In genomic region chr12:70144106-70144587, GRCm38 (mm10) we compare ENCODE assay signal across 13 mouse cellular contexts. TPM values are rescaled to one million over a fixed set of nuclear protein-coding genes. Genes with fewer than 3 reads are reported as not detected.
DNase-seq lines count a peak whose midpoint lies in the region; ATAC-seq and TF ChIP-seq lines count a peak whose summit lies in the region.
"Not testable (repeated sequence)": the region's sequence is repeated elsewhere in the genome, so short reads cannot be mapped to it uniquely, and the experiment has no call there.
"Had no signal": no experiment of that assay in that cellular context is flagged by ENCODE, and none has a peak within 500 bp of the region (broad histone marks: within the 10 kb centered on the region; RNA-seq: fewer than 3 reads in every experiment).

No protein-coding gene starts in this region.

- not testable (repeated sequence) for H3K9me3 ChIP-seq in embryonic facial prominence, embryonic 15.5 days (replicated peaks); heart, embryonic 12.5 days (replicated peaks); hindbrain, embryonic 13.5 days; kidney, embryonic 15.5 days (replicated peaks); limb, embryonic 15.5 days

- not testable (repeated sequence) for TF ChIP-seq CTCF in small intestine, adult 2 months (IDR thresholded peaks at IDR 0.05; ENCODE audit: extremely low read depth, insufficient read length, insufficient replicate concordance, low read depth, low read length)

- H3K4me3 ChIP-seq in embryonic facial prominence, embryonic 15.5 days (replicated peaks); heart, embryonic 12.5 days; hindbrain, embryonic 13.5 days; kidney, embryonic 15.5 days (replicated peaks); limb, embryonic 15.5 days; small intestine, adult 2 months (ENCODE audit: low read depth, low read length): not testable (repeated sequence)

- peak; percentile 59 for ATAC-seq in embryonic facial prominence, embryonic 15.5 days (ENCODE audit: insufficient number of reproducible peaks, low FRiP score, low TSS enrichment, low read depth)
- ATAC-seq in heart, embryonic 12.5 days (ENCODE audit: insufficient number of reproducible peaks, low FRiP score): peak; percentile 65
- ATAC-seq in hindbrain, embryonic 13.5 days (ENCODE audit: low FRiP score): not testable (repeated sequence)
- ATAC-seq in kidney, embryonic 15.5 days (replicated peaks; ENCODE audit: low FRiP score): peak; percentile 76
- ATAC-seq in limb, embryonic 15.5 days (ENCODE audit: insufficient number of reproducible peaks, low FRiP score, low TSS enrichment, low read depth): peak; percentile 35; the same call in 1 of the 2 replicates

- WGBS in embryonic facial prominence, embryonic 15.5 days: 7% methylated on average over 3 of the region's 3 CpGs
- 8% methylated on average over 3 of the region's 3 CpGs for WGBS in heart, embryonic 12.5 days
- WGBS in hindbrain, embryonic 13.5 days: 16% methylated on average over 3 of the region's 3 CpGs
- 4% methylated on average over 3 of the region's 3 CpGs for WGBS in kidney, embryonic 15.5 days
- WGBS in limb, embryonic 15.5 days: 39% methylated on average over 3 of the region's 3 CpGs
- 72% methylated on average over 3 of the region's 3 CpGs for whole genome bisulfite sequencing in small intestine, adult 2 months

- H3K9ac ChIP-seq in embryonic facial prominence, embryonic 15.5 days; heart, embryonic 12.5 days; hindbrain, embryonic 13.5 days; kidney, embryonic 15.5 days; limb, embryonic 15.5 days: not testable (repeated sequence)

- not testable (repeated sequence) for H3K4me2 ChIP-seq in embryonic facial prominence, embryonic 15.5 days (replicated peaks); heart, embryonic 12.5 days; hindbrain, embryonic 13.5 days; kidney, embryonic 15.5 days; limb, embryonic 15.5 days

- not testable (repeated sequence) for TF ChIP-seq POLR2A in small intestine, adult 2 months (IDR thresholded peaks at IDR 0.05; ENCODE audit: low read depth, low read length)

- H3K4me1 ChIP-seq in embryonic facial prominence, embryonic 15.5 days: peaks cover 15% of the 10 kb centered on the region; the same call in 1 of the 2 replicates
- H3K4me1 ChIP-seq in heart, embryonic 12.5 days (replicated peaks): peaks cover 13% of the 10 kb centered on the region
- peaks cover 18% of the 10 kb centered on the region for H3K4me1 ChIP-seq in hindbrain, embryonic 13.5 days (replicated peaks)
- H3K4me1 ChIP-seq in kidney, embryonic 15.5 days: peaks cover 35% of the 10 kb centered on the region
- peaks cover 11% of the 10 kb centered on the region; the same call in 1 of the 2 replicates for H3K4me1 ChIP-seq in limb, embryonic 15.5 days
- not testable (repeated sequence) for H3K4me1 ChIP-seq in small intestine, adult 2 months (ENCODE audit: control insufficient read depth, insufficient read depth, insufficient read length, low read length)

- H3K27ac ChIP-seq in embryonic facial prominence, embryonic 15.5 days (replicated peaks): peak overlapping the region; percentile 82
- H3K27ac ChIP-seq in heart, embryonic 12.5 days (ENCODE audit: poor library complexity, severe bottlenecking): peak overlapping the region; percentile 72
- peak overlapping the region; percentile 24; the same call in 1 of the 2 replicates for H3K27ac ChIP-seq in hindbrain, embryonic 13.5 days
- H3K27ac ChIP-seq in kidney, embryonic 15.5 days: peak overlapping the region; percentile 86
- H3K27ac ChIP-seq in limb, embryonic 15.5 days: peak overlapping the region; percentile 54
- peak overlapping the region; percentile 32; the same call in 1 of the 2 replicates for H3K27ac ChIP-seq in small intestine, adult 2 months (ENCODE audit: insufficient read depth, low read depth, low read length)

- not testable (repeated sequence) for H3K27me3 ChIP-seq in embryonic facial prominence, embryonic 15.5 days; heart, embryonic 12.5 days (replicated peaks); hindbrain, embryonic 13.5 days; kidney, embryonic 15.5 days; limb, embryonic 15.5 days; small intestine, adult 2 months (ENCODE audit: control insufficient read depth, insufficient read depth, low read length)

- H3K36me3 ChIP-seq in embryonic facial prominence, embryonic 15.5 days; heart, embryonic 12.5 days; hindbrain, embryonic 13.5 days; kidney, embryonic 15.5 days; limb, embryonic 15.5 days; small intestine, adult 2 months (ENCODE audit: control insufficient read depth, insufficient read depth, low read length): not testable (repeated sequence)

- DNase-seq in adrenal gland, adult 2 months: peak; percentile 29
- DNase-seq in mesoderm, embryonic 11.5 days (ENCODE audit: low read depth, low spot score): peak; percentile 61

RNA-seq across cellular contexts. Expression of gene Abhd12b, which starts 9.8 kb away (rescaled TPM):
- total RNA-seq in adrenal gland, adult 2 months (2021): not detected
- polyA plus RNA-seq in adrenal gland, adult 2 months (2012; rRNA removed): not detected in 2 replicates
- polyA plus RNA-seq in embryonic facial prominence, embryonic 15.5 days (2015; fragmentation: Nextera tagmentation; extraction: Ambion mirVana): 1.00 and 1.1 TPM in 2 replicates
- polyA plus RNA-seq in heart, embryonic 12.5 days (2016; fragmentation: Nextera tagmentation; extraction: Ambion mirVana): not detected in 2 replicates
- 0.12 TPM in 1 of 2 replicates, not detected in the other for polyA plus RNA-seq in hindbrain, embryonic 13.5 days (2015; fragmentation: Nextera tagmentation; extraction: Ambion mirVana)
- not detected in 2 replicates for polyA plus RNA-seq in kidney, embryonic 15.5 days (2015; fragmentation: Nextera tagmentation; extraction: Ambion mirVana)
- polyA plus RNA-seq in limb, embryonic 15.5 days (2015; fragmentation: Nextera tagmentation; extraction: Ambion mirVana): 0.15 and 0.35 TPM in 2 replicates
- not detected in 2 replicates for polyA plus RNA-seq in small intestine, adult 2 months (2012; rRNA removed)
- total RNA-seq: ES-E14; gastrocnemius, postnatal 4 days; liver, adult 2 months; megakaryocyte, adult 5-6 weeks had no signal
- polyA plus RNA-seq: embryonic facial prominence, embryonic 11.5 days; liver, adult 2 months had no signal

RNA-seq across cellular contexts. Expression of gene Nin, which starts 30.6 kb away (rescaled TPM):
- total RNA-seq in adrenal gland, adult 2 months (2021): 10 to 100 TPM; 29.7 to 34.2 TPM
- polyA plus RNA-seq in adrenal gland, adult 2 months (2012; rRNA removed): 9.1 and 9.6 TPM in 2 replicates
- polyA plus RNA-seq in embryonic facial prominence, embryonic 15.5 days (2015; fragmentation: Nextera tagmentation; extraction: Ambion mirVana): 13.9 and 14.8 TPM in 2 replicates
- 10.4 and 11.4 TPM in 2 replicates for polyA plus RNA-seq in heart, embryonic 12.5 days (2016; fragmentation: Nextera tagmentation; extraction: Ambion mirVana)
- 13.3 and 13.4 TPM in 2 replicates for polyA plus RNA-seq in hindbrain, embryonic 13.5 days (2015; fragmentation: Nextera tagmentation; extraction: Ambion mirVana)
- polyA plus RNA-seq in kidney, embryonic 15.5 days (2015; fragmentation: Nextera tagmentation; extraction: Ambion mirVana): 13.5 and 13.9 TPM in 2 replicates
- 9.3 and 10.1 TPM in 2 replicates for polyA plus RNA-seq in limb, embryonic 15.5 days (2015; fragmentation: Nextera tagmentation; extraction: Ambion mirVana)
- 1.2 and 4.0 TPM in 2 replicates for polyA plus RNA-seq in small intestine, adult 2 months (2012; rRNA removed)

Comparison
In these comparisons a context has a peak if more than half of its experiments do, and no peak if none do; other contexts are left out.
1. H3K27ac ChIP-seq: peak in every context shown above with its lines; median percentile 86 in kidney, embryonic 15.5 days; 82 in embryonic facial prominence, embryonic 15.5 days; 72 in heart, embryonic 12.5 days; 54 in limb, embryonic 15.5 days; 32 in small intestine, adult 2 months; 24 in hindbrain, embryonic 13.5 days.